Mouse (Mus musculus) stomach, postnatal 0 days (tissue): Measurements from ENCODE around the gene Bmpr1a. TPM values are rescaled to one million over a fixed set of nuclear protein-coding genes. Genes with fewer than 3 reads are reported as not detected.

ENCODE experiments used
- ATAC-seq: fragments of 200-750 bp; cut with Nextera tagmentation; 2 replicates; pipeline ENCODE4 v1.8.0; 2017; ENCODE audit not compliant: low FRiP score, low TSS enrichment
- DNase-seq: peaks from one replicate; pipeline ENCODE4 v3.0.0-alpha.2; 2016; ENCODE audit warnings: low spot score
- H3K27ac ChIP-seq: fragments of 300-500 bp; sonication (generic); replicated peaks from 2 replicates; pipeline ENCODE4 v1.5.1; 2014; ENCODE audit warnings: mild to moderate bottlenecking, control low read depth
- H3K27me3 ChIP-seq: fragments of 300-500 bp; sonication (generic); 2 replicates; pipeline ENCODE4 v1.6.1; 2014; ENCODE audit warnings: low read length; ENCODE audit not compliant: control insufficient read depth, insufficient read depth
- H3K36me3 ChIP-seq: fragments of 300-500 bp; sonication (generic); 2 replicates; pipeline ENCODE4 v1.6.1; 2014; ENCODE audit warnings: low read length, mixed read lengths; ENCODE audit not compliant: control insufficient read depth, insufficient read depth
- H3K4me1 ChIP-seq: fragments of 300-500 bp; sonication (generic); replicated peaks from 2 replicates; pipeline ENCODE4 v1.6.1; 2014; ENCODE audit warnings: antibody characterized with exemption; ENCODE audit not compliant: control insufficient read depth, insufficient read depth
- H3K4me2 ChIP-seq: fragments of 300-500 bp; sonication (generic); replicated peaks from 2 replicates; pipeline ENCODE4 v1.6.1; 2014; ENCODE audit warnings: low read depth, mild to moderate bottlenecking, control low read depth, moderate library complexity
- H3K4me3 ChIP-seq: fragments of 300-500 bp; sonication (generic); 2 replicates; pipeline ENCODE4 v1.5.1; 2014; ENCODE audit warnings: low read depth, low read length, control low read depth
- H3K9ac ChIP-seq: fragments of 300-500 bp; sonication (generic); 2 replicates; pipeline ENCODE4 v1.6.1; 2014; ENCODE audit warnings: mild to moderate bottlenecking, low read length, control low read depth, mixed read lengths
- H3K9me3 ChIP-seq: fragments of 300-500 bp; sonication (generic); 2 replicates; pipeline ENCODE4 v1.6.1; 2016; ENCODE audit warnings: low read length; ENCODE audit not compliant: control insufficient read depth
- CTCF ChIP-seq: IDR thresholded peaks from 2 replicates; pipeline ENCODE4 v1.5.1; 2016; ENCODE audit warnings: antibody characterized with exemption, low read depth, mild to moderate bottlenecking, moderate library complexity
- EP300 ChIP-seq: optimal IDR thresholded peaks from 2 replicates; pipeline ENCODE3; 2016; ENCODE audit warnings: antibody characterized with exemption
- WGBS: fragments of 180-500 bp; shearing (Covaris S2); extraction: QIAGEN DNeasy Blood & Tissue Kit; methylation state at CpG from one replicate; pipeline ENCODE4 v1.1.7; 2014; 5-methylcytosine and 5-hydroxymethylcytosine counted together
- polyA plus RNA-seq: library from polyadenylated mRNA; unstranded; fragments of >200 nt; fragmentation: Nextera tagmentation; extraction: Ambion mirVana; gene quantifications from 2 replicates; pipeline ENCODE4 v1.2.1, GENCODE M21; 2015

Gene Bmpr1a
- polyA plus RNA-seq, 1 experiment from 2014 or later: 27.0 TPM

- 0 out of 2 replicates have a peak overlapping the region, but pooled peaks have one; percentile 2 for H3K4me3 ChIP-seq
- no peaks in the 10 kb centered on the region for H3K36me3 ChIP-seq
- no peak for DNase-seq
- H3K27ac ChIP-seq: no peak overlapping the region
- WGBS: 74% methylated on average over 5 of the region's 5 CpGs
- H3K9me3 ChIP-seq: no peaks in the 10 kb centered on the region
- 0 out of 2 replicates have a peak overlapping the region, but pooled peaks have one; percentile 1 for H3K4me2 ChIP-seq
- no peaks in the 10 kb centered on the region for H3K27me3 ChIP-seq
- H3K4me1 ChIP-seq: no peaks in the 10 kb centered on the region
- H3K9ac ChIP-seq: no peak overlapping the region
- ATAC-seq: no peak
- TF ChIP-seq CTCF (peak; percentile 23; the same call in 1 of the 2 replicates), EP300 (no peak)
Observed at GRCm38 (mm10) chr14:34375941-34376340, 127.2 kb downstream of the Bmpr1a start.

- DNase-seq (no peak), ATAC-seq (no peak)
- WGBS: 74% methylated on average over 13 of the region's 13 CpGs
- Histone ChIP-seq H3K9ac (no peak within 1 kb of the TSS), H3K4me3 (0 out of 2 replicates have a peak within 1 kb of the TSS, but pooled peaks have one; percentile 2), H3K27ac (no peak within 1 kb of the TSS), H3K4me2 (0 out of 2 replicates have a peak within 1 kb of the TSS, but pooled peaks have one; percentile 8), H3K4me1 (no peaks in the 10 kb centered on the region), H3K36me3 (no peaks in the 10 kb centered on the region), H3K27me3 (no peaks in the 10 kb centered on the region), H3K9me3 (no peaks in the 10 kb centered on the region)
- no peak for TF ChIP-seq EP300
- no peak for TF ChIP-seq CTCF
Observed at GRCm38 (mm10) chr14:34375415-34375904, 127.7 kb downstream of the Bmpr1a start, which contains the start of gene Mmrn2. Gene Mmrn2, plus strand, starts transcription at chr14:34375465.

- Histone ChIP-seq H3K4me3 (no peak within 1 kb of the TSS), H3K27ac (no peak within 1 kb of the TSS)
Observed at GRCm38 (mm10) chr14:34374577-34374976, 128.6 kb downstream of the Bmpr1a start, which contains the start of gene Sncg. Gene Sncg, minus strand, starts transcription at chr14:34374789.

GRCm38 (mm10) chr14:34373581-34373980 is 129.6 kb downstream of the Bmpr1a start:
- Histone ChIP-seq H3K4me1 (no peaks in the 10 kb centered on the region), H3K36me3 (no peaks in the 10 kb centered on the region), H3K9ac (no peak overlapping the region), H3K27me3 (no peaks in the 10 kb centered on the region), H3K4me3 (no peak overlapping the region), H3K9me3 (no peaks in the 10 kb centered on the region), H3K4me2 (no peak overlapping the region), H3K27ac (no peak overlapping the region)
- WGBS: 77% methylated on average over 6 of the region's 6 CpGs
- ATAC-seq (no peak), DNase-seq (no peak)
- no peak for TF ChIP-seq EP300
- TF ChIP-seq CTCF: no peak

More at GRCm38 (mm10) chr14:34374577-34374976, 128.6 kb downstream of the Bmpr1a start, which contains the start of gene Sncg:
- 0 out of 2 replicates have a peak within 1 kb of the TSS, but pooled peaks have one; percentile 8 for H3K4me2 ChIP-seq
- TF ChIP-seq EP300 (no peak), CTCF (no peak)
- H3K4me1 ChIP-seq: no peaks in the 10 kb centered on the region
- H3K9ac ChIP-seq: no peak within 1 kb of the TSS
- no peaks in the 10 kb centered on the region for H3K27me3 ChIP-seq
- ATAC-seq (no peak), DNase-seq (no peak)
- H3K36me3 ChIP-seq: no peaks in the 10 kb centered on the region
- H3K9me3 ChIP-seq: no peaks in the 10 kb centered on the region
- 10% methylated on average over 10 of the region's 10 CpGs for WGBS

- WGBS: 86% methylated on average over 6 of the region's 6 CpGs
- H3K4me2 ChIP-seq: no peak overlapping the region
- DNase-seq (no peak), ATAC-seq (no peak; the same call in 1 of the 2 replicates)
- H3K4me3 ChIP-seq: no peak overlapping the region
- no peaks in the 10 kb centered on the region for H3K9me3 ChIP-seq
- H3K27me3 ChIP-seq: no peaks in the 10 kb centered on the region
- no peak overlapping the region for H3K27ac ChIP-seq
- H3K4me1 ChIP-seq: no peaks in the 10 kb centered on the region
- H3K9ac ChIP-seq: no peak overlapping the region
- TF ChIP-seq CTCF (peak; percentile 86), EP300 (no peak)
- no peaks in the 10 kb centered on the region for H3K36me3 ChIP-seq
Observed at GRCm38 (mm10) chr14:34372646-34373045, 130.5 kb downstream of the Bmpr1a start.

- H3K9ac ChIP-seq: no peak overlapping the region
- TF ChIP-seq CTCF (no peak), EP300 (no peak)
- ATAC-seq: no peak
- no peak overlapping the region for H3K4me3 ChIP-seq
- no peak overlapping the region for H3K27ac ChIP-seq
- no peak for DNase-seq
- H3K27me3 ChIP-seq: no peaks in the 10 kb centered on the region
- H3K9me3 ChIP-seq: no peaks in the 10 kb centered on the region
- H3K4me2 ChIP-seq: no peak overlapping the region
- no peaks in the 10 kb centered on the region for H3K36me3 ChIP-seq
- WGBS: 77% methylated on average over 2 of the region's 2 CpGs
- H3K4me1 ChIP-seq: no peaks in the 10 kb centered on the region
Observed at GRCm38 (mm10) chr14:34371763-34372162, 131.4 kb downstream of the Bmpr1a start.
